Mouse (Mus musculus) MEL (cell line): ENCODE results near the gene Gm20422. TPM values are rescaled to one million over a fixed set of nuclear protein-coding genes. Genes with fewer than 3 reads are reported as not detected.
A peak's percentile ranks its signal among the peaks of the same experiment; 100 is the strongest.

Experiments used
- DNase-seq: peaks from one replicate; pipeline ENCODE4 v3.0.0; 2011; ENCODE audit warnings: low read depth, low spot score
- H3K27ac ChIP-seq: 2 replicates; pipeline ENCODE4 v1.5.1; 2012; ENCODE audit warnings: low read depth, mild to moderate bottlenecking, control low read depth, low read length, moderate library complexity; ENCODE audit not compliant: control insufficient read depth
- H3K27me3 ChIP-seq, 2 experiments: fragments of 150-350 bp in 1 of 2; sonication (generic) in 1 of 2; 2 replicates each; pipeline ENCODE4 v1.6.1; 2012; ENCODE audit warnings: low read length in 2 of 2, mild to moderate bottlenecking in 2 of 2, improper control_type of control experiment in 1 of 2, moderate library complexity in 1 of 2; ENCODE audit not compliant: insufficient read depth in 2 of 2, control insufficient read depth in 1 of 2
- H3K36me3 ChIP-seq, 2 experiments: 2 replicates each; pipeline ENCODE4 v1.6.1; 2012 to 2014; ENCODE audit warnings: low read length in 2 of 2, improper control_type of control experiment in 1 of 2, inconsistent platforms in 1 of 2, mild to moderate bottlenecking in 1 of 2; ENCODE audit not compliant: insufficient read depth in 2 of 2, control insufficient read depth in 1 of 2
- H3K4me1 ChIP-seq, 2 experiments: fragments of 150-350 bp in 1 of 2; sonication (generic) in 1 of 2; 2 replicates each; pipeline ENCODE4 v1.6.1; 2012; ENCODE audit warnings: low read length in 2 of 2, improper control_type of control experiment in 1 of 2, mild to moderate bottlenecking in 1 of 2; ENCODE audit not compliant: insufficient read depth in 2 of 2, control insufficient read depth in 1 of 2
- H3K4me3 ChIP-seq, 2 experiments: fragments of 150-350 bp in 1 of 2; sonication (generic) in 1 of 2; 2 replicates each; pipeline ENCODE4 v1.5.1; 2012; ENCODE audit warnings: low read depth in 2 of 2, low read length in 2 of 2, mild to moderate bottlenecking in 2 of 2, moderate library complexity in 2 of 2, control low read depth in 1 of 2, improper control_type of control experiment in 1 of 2; ENCODE audit not compliant: control insufficient read depth in 1 of 2, insufficient read depth in 1 of 2
- H3K79me2 ChIP-seq: 2 replicates; pipeline ENCODE4 v1.6.1; 2012; ENCODE audit warnings: mild to moderate bottlenecking, low read length, moderate library complexity; ENCODE audit not compliant: control insufficient read depth, poor library complexity, insufficient read depth
- H3K9ac ChIP-seq: 2 replicates; pipeline ENCODE4 v1.6.1; 2012; ENCODE audit warnings: low read depth, mild to moderate bottlenecking, control low read depth, low read length, moderate library complexity; ENCODE audit not compliant: control insufficient read depth, poor library complexity, severe bottlenecking
- H3K9me3 ChIP-seq: fragments of 150-350 bp; sonication (generic); replicated peaks from 2 replicates; pipeline ENCODE4 v1.6.1; 2012; ENCODE audit warnings: mild to moderate bottlenecking, low read length, improper control_type of control experiment, moderate library complexity; ENCODE audit not compliant: insufficient read depth
- BHLHE40 ChIP-seq: IDR thresholded peaks from 2 replicates; pipeline ENCODE4 v1.6.1; 2012; ENCODE audit warnings: low read depth, mild to moderate bottlenecking, inconsistent platforms, low read length, improper control_type of control experiment, borderline replicate concordance
- ELF1 ChIP-seq: IDR thresholded peaks from 2 replicates; pipeline ENCODE4 v1.6.1; 2014; ENCODE audit warnings: low read depth, mild to moderate bottlenecking, inconsistent platforms, low read length, improper control_type of control experiment, moderate library complexity
- EP300 ChIP-seq, 2 experiments: IDR thresholded peaks; 2 replicates each; pipeline ENCODE4 v1.6.1; 2011; ENCODE audit warnings: improper control_type of control experiment in 2 of 2, low read length in 2 of 2, low read depth in 1 of 2, mild to moderate bottlenecking in 1 of 2
- ETS1 ChIP-seq: IDR thresholded peaks from 2 replicates; pipeline ENCODE4 v1.6.1; 2012; ENCODE audit warnings: low read depth, mild to moderate bottlenecking, inconsistent platforms, low read length, improper control_type of control experiment, moderate library complexity
- GATA1 ChIP-seq: IDR thresholded peaks from 2 replicates; pipeline ENCODE4 v1.6.1; 2011; ENCODE audit warnings: low read depth, low read length, improper control_type of control experiment
- JUND ChIP-seq: IDR thresholded peaks from 2 replicates; pipeline ENCODE4 v1.6.1; 2011; ENCODE audit warnings: low read depth, mild to moderate bottlenecking, improper control_type of control experiment, low read length
- MAFK ChIP-seq: IDR thresholded peaks from 2 replicates; pipeline ENCODE4 v1.6.1; 2011; ENCODE audit warnings: low read depth, mild to moderate bottlenecking, low read length, improper control_type of control experiment, borderline replicate concordance
- MAX ChIP-seq: IDR thresholded peaks from 2 replicates; pipeline ENCODE4 v1.6.1; 2011; ENCODE audit warnings: low read length, improper control_type of control experiment
- MEF2A ChIP-seq: IDR thresholded peaks from 2 replicates; pipeline ENCODE4 v1.6.1; 2014; ENCODE audit warnings: low read depth, mild to moderate bottlenecking, inconsistent platforms, low read length, improper control_type of control experiment; ENCODE audit not compliant: poor library complexity, insufficient replicate concordance, severe bottlenecking; ENCODE audit errors: extremely low read depth
- MYB ChIP-seq: IDR thresholded peaks from 2 replicates; pipeline ENCODE4 v1.6.1; 2011; ENCODE audit warnings: mild to moderate bottlenecking, low read depth, low read length, improper control_type of control experiment
- MYC ChIP-seq: IDR thresholded peaks from 2 replicates; pipeline ENCODE4 v1.6.1; 2011; ENCODE audit warnings: low read depth, mild to moderate bottlenecking, low read length, improper control_type of control experiment, moderate library complexity
- POLR2AphosphoS2 ChIP-seq: IDR thresholded peaks from 2 replicates; pipeline ENCODE4 v1.6.1; 2011; ENCODE audit warnings: low read length, improper control_type of control experiment
- TCF12 ChIP-seq: IDR thresholded peaks from 2 replicates; pipeline ENCODE4 v1.6.1; 2014; ENCODE audit warnings: low read depth, mild to moderate bottlenecking, inconsistent platforms, low read length, improper control_type of control experiment, moderate library complexity
- USF1 ChIP-seq: IDR thresholded peaks from 2 replicates; pipeline ENCODE4 v1.6.1; 2014; ENCODE audit warnings: low read depth, mild to moderate bottlenecking, inconsistent platforms, low read length, improper control_type of control experiment, moderate library complexity
- ZC3H11A ChIP-seq: IDR thresholded peaks from 2 replicates; pipeline ENCODE4 v1.6.1; 2012; ENCODE audit warnings: low read depth, mild to moderate bottlenecking, inconsistent platforms, low read length, improper control_type of control experiment
- ZKSCAN1 ChIP-seq: IDR thresholded peaks from 2 replicates; pipeline ENCODE4 v1.6.1; 2012; ENCODE audit warnings: low read depth, mild to moderate bottlenecking, inconsistent platforms, low read length, improper control_type of control experiment, moderate library complexity
- polyA plus RNA-seq, 2 experiments: library from polyadenylated mRNA; stranded (reverse) in 1 of 2; unstranded in 1 of 2; fragments of >175 nt in 1 of 2; fragments of >200 nt in 1 of 2; gene quantifications; 2 replicates each; pipeline versions ENCODE4 v1.2.1 to v1.2.4; 2012; ENCODE audit warnings: low replicate concordance in 2 of 2, low read depth in 1 of 2; ENCODE audit not compliant: insufficient read length in 2 of 2, insufficient read depth in 1 of 2, missing spikeins in 1 of 2
- total RNA-seq: library from RNA; depleted of rRNA; stranded (reverse); fragments of 300-350 nt; gene quantifications from 2 replicates; pipeline ENCODE4 v1.2.3, GENCODE M21; 2012

Gene Gm20422
- total and polyA plus RNA-seq, 3 experiments, result not detected

DNA sequence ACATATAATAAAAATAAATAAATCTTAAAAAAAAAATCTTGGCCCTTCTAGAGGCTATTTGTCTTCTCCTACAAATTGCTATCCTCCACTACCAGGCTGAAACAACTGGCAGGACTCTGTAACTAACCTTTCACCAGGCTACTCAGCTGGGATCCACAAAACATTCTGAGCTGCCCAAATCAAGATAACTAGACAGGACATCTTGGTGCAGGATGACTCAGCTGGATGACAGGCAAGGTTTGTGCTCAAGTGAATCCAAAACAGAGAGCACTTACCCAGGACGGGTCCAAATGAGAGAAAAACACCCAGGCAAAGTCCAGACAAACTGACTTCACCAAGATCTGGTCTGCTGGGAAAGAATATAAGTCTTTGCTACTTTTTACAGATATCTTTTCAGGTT is 39.2 kb downstream of the Gm20422 start:
- Histone ChIP-seq H3K9me3 (no peaks in the 10 kb centered on the region), H3K27me3 (no peaks in the 10 kb centered on the region; a peak in 1 of 4 replicates), H3K4me1 (peaks cover 2 to 4% of the 10 kb centered on the region in 2 experiments; a peak in 2 of 4 replicates), H3K36me3 (no peaks in the 10 kb centered on the region), H3K9ac (no peak overlapping the region), H3K27ac (no peak overlapping the region), H3K4me3 (no peak overlapping the region), H3K79me2 (no peaks in the 10 kb centered on the region)
- TF ChIP-seq ELF1, result no peak
- TF ChIP-seq MYC, result no peak
- TF ChIP-seq GATA1, result peak; percentile 31; the same call in 1 of the 2 replicates
- no peak for TF ChIP-seq MAX
- no peak for DNase-seq

DNA sequence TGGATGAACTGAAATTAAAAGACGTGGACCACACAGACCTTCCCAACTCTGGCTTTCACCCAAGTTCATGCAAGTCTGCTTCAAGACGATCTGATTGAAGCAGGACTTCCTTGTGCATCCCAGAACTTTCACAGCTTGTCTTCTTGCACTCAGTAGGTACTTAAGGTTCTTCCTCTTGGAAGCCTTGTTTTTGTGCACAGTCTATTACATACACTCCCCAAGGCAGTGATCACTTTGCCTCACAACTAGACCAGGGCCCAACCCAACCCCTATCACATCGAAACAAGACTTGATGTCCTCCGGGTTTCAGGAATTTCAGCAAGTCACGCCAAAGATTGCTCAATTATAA is 57.5 kb downstream of the Gm20422 start:
- H3K4me1 ChIP-seq, result peaks cover 0 to 10% of the 10 kb centered on the region in 2 experiments; a peak in 3 of 4 replicates
- peak overlapping the region; percentile 46 to 49 for H3K4me3 ChIP-seq
- H3K9me3 ChIP-seq, result no peaks in the 10 kb centered on the region
- H3K9ac ChIP-seq, result peak overlapping the region; percentile 41
- TF ChIP-seq MYC (no peak), JUND (no peak), EP300 (IDR thresholded peaks at IDR 0.05; ENCODE audit: low read depth in 1 of 2, low read length in 2 of 2) (no peak), POLR2AphosphoS2 (no peak), TCF12 (no peak), ETS1 (no peak), ZKSCAN1 (no peak; the same call in 1 of the 2 replicates), MAFK (no peak), USF1 (no peak), ZC3H11A (no peak), MEF2A (no peak), BHLHE40 (no peak), MYB (no peak), ELF1 (no peak)
- DNase-seq, result no peak
- no peaks in the 10 kb centered on the region for H3K27me3 ChIP-seq
- H3K79me2 ChIP-seq, result peaks cover 28% of the 10 kb centered on the region
- peaks cover 0 to 13% of the 10 kb centered on the region in 2 experiments; a peak in 3 of 4 replicates for H3K36me3 ChIP-seq
- 0 out of 2 replicates have a peak overlapping the region, but pooled peaks have one; percentile 20 for H3K27ac ChIP-seq
